Mouse (Mus musculus) embryonic fibroblast, embryonic 13.5 days (primary cell): Measurements from ENCODE around the gene Dnajb2.
A peak's percentile ranks its signal among the peaks of the same experiment; 100 is the strongest.

Source experiments
- CTCF ChIP-seq: IDR thresholded peaks from 2 replicates; pipeline ENCODE4 v1.5.1; 2011; ENCODE audit warnings: mild to moderate bottlenecking, control low read depth, low read length, moderate library complexity, borderline replicate concordance; ENCODE audit not compliant: insufficient read depth
- POLR2A ChIP-seq: IDR thresholded peaks from 2 replicates; pipeline ENCODE4 v1.6.1; 2011; ENCODE audit warnings: low read depth, mild to moderate bottlenecking, control low read depth, low read length, moderate library complexity

GRCm38 (mm10) chr1:75219078-75219477, 17.1 kb upstream of the Dnajb2 start:
- TF ChIP-seq CTCF (no peak), POLR2A (peak; percentile 99)
